Mouse (Mus musculus) MEL (cell line): ENCODE measurements around the gene Gm27027. TPM values are rescaled to one million over a fixed set of nuclear protein-coding genes. Genes with fewer than 3 reads are reported as not detected.

Experiments
- DNase-seq: peaks from one replicate; pipeline ENCODE4 v3.0.0; 2011; ENCODE audit warnings: low read depth, low spot score
- H3K27ac ChIP-seq: 2 replicates; pipeline ENCODE4 v1.5.1; 2012; ENCODE audit warnings: low read depth, mild to moderate bottlenecking, control low read depth, low read length, moderate library complexity; ENCODE audit not compliant: control insufficient read depth
- H3K27me3 ChIP-seq, 2 experiments: fragments of 150-350 bp in 1 of 2; sonication (generic) in 1 of 2; 2 replicates each; pipeline ENCODE4 v1.6.1; 2012; ENCODE audit warnings: low read length in 2 of 2, mild to moderate bottlenecking in 2 of 2, improper control_type of control experiment in 1 of 2, moderate library complexity in 1 of 2; ENCODE audit not compliant: insufficient read depth in 2 of 2, control insufficient read depth in 1 of 2
- H3K36me3 ChIP-seq, 2 experiments: 2 replicates each; pipeline ENCODE4 v1.6.1; 2012 to 2014; ENCODE audit warnings: low read length in 2 of 2, improper control_type of control experiment in 1 of 2, inconsistent platforms in 1 of 2, mild to moderate bottlenecking in 1 of 2; ENCODE audit not compliant: insufficient read depth in 2 of 2, control insufficient read depth in 1 of 2
- H3K4me1 ChIP-seq, 2 experiments: fragments of 150-350 bp in 1 of 2; sonication (generic) in 1 of 2; 2 replicates each; pipeline ENCODE4 v1.6.1; 2012; ENCODE audit warnings: low read length in 2 of 2, improper control_type of control experiment in 1 of 2, mild to moderate bottlenecking in 1 of 2; ENCODE audit not compliant: insufficient read depth in 2 of 2, control insufficient read depth in 1 of 2
- H3K4me3 ChIP-seq, 2 experiments: fragments of 150-350 bp in 1 of 2; sonication (generic) in 1 of 2; 2 replicates each; pipeline ENCODE4 v1.5.1; 2012; ENCODE audit warnings: low read depth in 2 of 2, low read length in 2 of 2, mild to moderate bottlenecking in 2 of 2, moderate library complexity in 2 of 2, control low read depth in 1 of 2, improper control_type of control experiment in 1 of 2; ENCODE audit not compliant: control insufficient read depth in 1 of 2, insufficient read depth in 1 of 2
- H3K79me2 ChIP-seq: 2 replicates; pipeline ENCODE4 v1.6.1; 2012; ENCODE audit warnings: mild to moderate bottlenecking, low read length, moderate library complexity; ENCODE audit not compliant: control insufficient read depth, poor library complexity, insufficient read depth
- H3K9ac ChIP-seq: 2 replicates; pipeline ENCODE4 v1.6.1; 2012; ENCODE audit warnings: low read depth, mild to moderate bottlenecking, control low read depth, low read length, moderate library complexity; ENCODE audit not compliant: control insufficient read depth, poor library complexity, severe bottlenecking
- H3K9me3 ChIP-seq: fragments of 150-350 bp; sonication (generic); replicated peaks from 2 replicates; pipeline ENCODE4 v1.6.1; 2012; ENCODE audit warnings: mild to moderate bottlenecking, low read length, improper control_type of control experiment, moderate library complexity; ENCODE audit not compliant: insufficient read depth
- CHD1 ChIP-seq: IDR thresholded peaks from 2 replicates; pipeline ENCODE4 v1.6.1; 2012; ENCODE audit warnings: low read depth, mild to moderate bottlenecking, inconsistent platforms, low read length, improper control_type of control experiment
- CTCF ChIP-seq, 3 experiments: IDR thresholded peaks in 2 of 3; conservative IDR thresholded peaks in 1 of 3; 2 replicates each; pipeline ENCODE4 v1.5.1; 2011 to 2012; ENCODE audit warnings: low read length in 3 of 3, low read depth in 2 of 3, mild to moderate bottlenecking in 2 of 3, improper control_type of control experiment in 1 of 3, inconsistent platforms in 1 of 3, mixed read lengths in 1 of 3, moderate library complexity in 1 of 3; ENCODE audit not compliant: control insufficient read depth in 1 of 3, insufficient read depth in 1 of 3, poor library complexity in 1 of 3, severe bottlenecking in 1 of 3
- E2F4 ChIP-seq: IDR thresholded peaks from 2 replicates; pipeline ENCODE4 v1.6.1; 2011; ENCODE audit warnings: low read depth, low read length, improper control_type of control experiment, borderline replicate concordance
- ELF1 ChIP-seq: IDR thresholded peaks from 2 replicates; pipeline ENCODE4 v1.6.1; 2014; ENCODE audit warnings: low read depth, mild to moderate bottlenecking, inconsistent platforms, low read length, improper control_type of control experiment, moderate library complexity
- EP300 ChIP-seq, 2 experiments: IDR thresholded peaks; 2 replicates each; pipeline ENCODE4 v1.6.1; 2011; ENCODE audit warnings: improper control_type of control experiment in 2 of 2, low read length in 2 of 2, low read depth in 1 of 2, mild to moderate bottlenecking in 1 of 2
- ETS1 ChIP-seq: IDR thresholded peaks from 2 replicates; pipeline ENCODE4 v1.6.1; 2012; ENCODE audit warnings: low read depth, mild to moderate bottlenecking, inconsistent platforms, low read length, improper control_type of control experiment, moderate library complexity
- GABPA ChIP-seq: IDR thresholded peaks from 2 replicates; pipeline ENCODE4 v1.6.1; 2012; ENCODE audit warnings: low read depth, mild to moderate bottlenecking, inconsistent platforms, low read length, improper control_type of control experiment, moderate library complexity
- GATA1 ChIP-seq: IDR thresholded peaks from 2 replicates; pipeline ENCODE4 v1.6.1; 2011; ENCODE audit warnings: low read depth, low read length, improper control_type of control experiment
- KAT2A ChIP-seq: conservative IDR thresholded peaks from 2 replicates; pipeline ENCODE4 v1.6.1; 2012; ENCODE audit warnings: low read depth, low read length, improper control_type of control experiment, inconsistent platforms
- MYC ChIP-seq: IDR thresholded peaks from 2 replicates; pipeline ENCODE4 v1.6.1; 2011; ENCODE audit warnings: low read depth, mild to moderate bottlenecking, low read length, improper control_type of control experiment, moderate library complexity
- NELFE ChIP-seq: IDR thresholded peaks from 2 replicates; pipeline ENCODE4 v1.6.1; 2011; ENCODE audit warnings: low read depth, low read length, improper control_type of control experiment
- NRF1 ChIP-seq: IDR thresholded peaks from 2 replicates; pipeline ENCODE4 v1.6.1; 2014; ENCODE audit warnings: low read depth, mild to moderate bottlenecking, inconsistent platforms, low read length, improper control_type of control experiment, moderate library complexity; ENCODE audit not compliant: poor library complexity, insufficient read depth, severe bottlenecking
- POLR2AphosphoS2 ChIP-seq: IDR thresholded peaks from 2 replicates; pipeline ENCODE4 v1.6.1; 2011; ENCODE audit warnings: low read length, improper control_type of control experiment
- POLR2AphosphoS5 ChIP-seq: IDR thresholded peaks from 2 replicates; pipeline ENCODE4 v1.6.1; 2012; ENCODE audit warnings: low read depth, borderline replicate concordance, mild to moderate bottlenecking, inconsistent platforms, low read length, moderate library complexity, mixed read lengths
- SIN3A ChIP-seq: IDR thresholded peaks from 2 replicates; pipeline ENCODE4 v1.6.1; 2012; ENCODE audit warnings: low read length, improper control_type of control experiment, inconsistent platforms
- TAL1 ChIP-seq: IDR thresholded peaks from 2 replicates; pipeline ENCODE4 v1.6.1; 2012; ENCODE audit warnings: mild to moderate bottlenecking, inconsistent platforms, low read length, moderate library complexity, mixed read lengths
- TBP ChIP-seq: IDR thresholded peaks from 2 replicates; pipeline ENCODE4 v1.8.0; 2011; ENCODE audit warnings: low read depth, low read length, improper control_type of control experiment
- TCF12 ChIP-seq: IDR thresholded peaks from 2 replicates; pipeline ENCODE4 v1.6.1; 2014; ENCODE audit warnings: low read depth, mild to moderate bottlenecking, inconsistent platforms, low read length, improper control_type of control experiment, moderate library complexity
- USF1 ChIP-seq: IDR thresholded peaks from 2 replicates; pipeline ENCODE4 v1.6.1; 2014; ENCODE audit warnings: low read depth, mild to moderate bottlenecking, inconsistent platforms, low read length, improper control_type of control experiment, moderate library complexity
- ZC3H11A ChIP-seq: IDR thresholded peaks from 2 replicates; pipeline ENCODE4 v1.6.1; 2012; ENCODE audit warnings: low read depth, mild to moderate bottlenecking, inconsistent platforms, low read length, improper control_type of control experiment
- ZMIZ1 ChIP-seq: IDR thresholded peaks from 2 replicates; pipeline ENCODE4 v1.6.1; 2012; ENCODE audit warnings: low read depth, mild to moderate bottlenecking, inconsistent platforms, low read length, improper control_type of control experiment, moderate library complexity
- ZNF384 ChIP-seq: IDR thresholded peaks from 2 replicates; pipeline ENCODE4 v1.6.1; 2012; ENCODE audit warnings: low read depth, mild to moderate bottlenecking, inconsistent platforms, low read length, improper control_type of control experiment
- polyA plus RNA-seq, 2 experiments: library from polyadenylated mRNA; stranded (reverse) in 1 of 2; unstranded in 1 of 2; fragments of >175 nt in 1 of 2; fragments of >200 nt in 1 of 2; gene quantifications; 2 replicates each; pipeline versions ENCODE4 v1.2.1 to v1.2.4; 2012; ENCODE audit warnings: low replicate concordance in 2 of 2, low read depth in 1 of 2; ENCODE audit not compliant: insufficient read length in 2 of 2, insufficient read depth in 1 of 2, missing spikeins in 1 of 2
- total RNA-seq: library from RNA; depleted of rRNA; stranded (reverse); fragments of 300-350 nt; gene quantifications from 2 replicates; pipeline ENCODE4 v1.2.3, GENCODE M21; 2012

Gm27027 gene
- total and polyA plus RNA-seq, 3 experiments, result not detected

DNA sequence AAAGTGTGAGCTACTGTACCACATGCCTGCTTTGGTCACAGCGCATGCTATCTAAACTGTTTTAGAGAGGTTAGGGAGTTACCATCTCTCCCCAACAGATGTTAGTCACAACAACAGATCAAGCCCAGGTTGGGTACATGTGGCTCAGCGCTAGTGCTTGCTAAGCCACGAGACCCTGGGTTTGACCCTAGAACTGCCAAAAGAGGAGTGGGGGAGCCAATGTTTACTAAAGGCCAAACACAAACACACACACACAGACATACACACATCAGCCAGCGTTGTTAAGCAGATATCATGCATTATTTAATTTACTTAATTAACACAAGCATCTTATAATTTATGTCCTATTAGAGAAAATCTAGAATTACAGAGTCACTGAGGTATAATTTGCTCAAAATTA is 5.8 kb upstream of the Gm27027 start:
- Histone ChIP-seq H3K9ac (no peak overlapping the region), H3K79me2 (no peaks in the 10 kb centered on the region), H3K27ac (no peak overlapping the region), H3K36me3 (no peaks in the 10 kb centered on the region), H3K4me1 (no peaks in the 10 kb centered on the region; a peak in 1 of 4 replicates), H3K4me3 (no peak overlapping the region), H3K27me3 (peaks cover 7 to 11% of the 10 kb centered on the region in 2 experiments), H3K9me3 (no peaks in the 10 kb centered on the region)
- no peak for DNase-seq
- TF ChIP-seq SIN3A (no peak), GABPA (no peak), GATA1 (no peak), ELF1 (no peak), POLR2AphosphoS2 (no peak), USF1 (no peak), TCF12 (no peak), ZC3H11A (no peak), POLR2AphosphoS5 (no peak), CHD1 (no peak)

DNA sequence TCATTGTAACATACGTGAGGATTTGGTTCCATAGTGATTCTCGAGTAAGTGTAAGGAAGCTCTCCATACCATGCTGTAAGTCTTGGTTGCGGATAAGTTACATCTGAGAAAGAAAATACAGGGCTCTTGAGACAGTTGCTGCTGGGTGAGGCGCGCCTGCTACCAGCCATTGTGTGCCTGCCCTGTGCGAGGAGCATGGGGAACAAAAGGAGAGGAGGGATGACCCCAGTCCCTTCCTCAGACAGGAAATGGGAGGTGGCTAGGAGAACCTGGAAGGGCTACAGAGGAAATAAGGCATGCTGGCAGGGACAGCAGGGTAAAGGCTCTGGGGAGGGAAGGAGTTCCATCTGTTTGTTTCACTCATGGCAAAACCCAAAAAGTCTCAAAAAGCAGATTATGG is 5.3 kb upstream of the Gm27027 start:
- H3K36me3 ChIP-seq, result no peaks in the 10 kb centered on the region
- H3K4me1 ChIP-seq, result no peaks in the 10 kb centered on the region; a peak in 1 of 4 replicates
- no peak overlapping the region for H3K4me3 ChIP-seq
- DNase-seq, result no peak
- H3K9me3 ChIP-seq, result no peaks in the 10 kb centered on the region
- no peak overlapping the region for H3K9ac ChIP-seq
- peaks cover 7 to 11% of the 10 kb centered on the region in 2 experiments for H3K27me3 ChIP-seq
- no peak overlapping the region for H3K27ac ChIP-seq
- TF ChIP-seq TBP (no peak), NRF1 (no peak), NELFE (no peak), CTCF (IDR thresholded peaks at IDR 0.05 in 2 of 3, conservative IDR thresholded peaks at IDR 0.05 in 1 of 3; ENCODE audit: control insufficient read depth in 1 of 3, insufficient read depth in 1 of 3, low read depth in 2 of 3, low read length in 3 of 3, poor library complexity in 1 of 3, severe bottlenecking in 1 of 3) (no peak), MYC (no peak), KAT2A (no peak), USF1 (no peak), ZNF384 (no peak)
- H3K79me2 ChIP-seq, result no peaks in the 10 kb centered on the region

DNA sequence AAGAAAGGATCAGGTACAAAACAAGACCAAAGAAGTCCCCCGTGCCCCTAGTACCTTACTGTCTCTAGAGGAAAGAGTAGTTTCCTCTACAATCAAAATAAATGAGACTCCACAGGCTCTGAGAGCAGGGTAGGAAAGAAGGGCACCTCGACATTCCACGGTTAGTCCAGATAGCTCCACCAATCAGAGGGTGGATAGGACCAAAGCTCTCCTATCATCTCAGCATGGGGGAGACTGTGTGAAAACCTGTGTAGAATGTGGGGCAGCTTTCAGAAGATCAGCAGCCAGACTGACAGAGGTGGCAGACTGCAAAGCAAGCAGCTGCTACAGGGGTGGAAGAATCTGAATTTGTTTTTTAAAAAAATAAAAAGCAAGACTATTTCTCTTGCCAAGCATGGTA is 3.3 kb downstream of the Gm27027 start:
- Histone ChIP-seq H3K9me3 (no peaks in the 10 kb centered on the region), H3K4me1 (peaks cover 0 to 4% of the 10 kb centered on the region in 2 experiments; a peak in 1 of 4 replicates), H3K4me3 (no peak overlapping the region), H3K27me3 (peaks cover 9 to 13% of the 10 kb centered on the region in 2 experiments), H3K9ac (no peak overlapping the region), H3K36me3 (no peaks in the 10 kb centered on the region), H3K79me2 (no peaks in the 10 kb centered on the region), H3K27ac (no peak overlapping the region)
- no peak for TF ChIP-seq NRF1
- no peak for TF ChIP-seq SIN3A
- TF ChIP-seq ETS1, result no peak
- no peak for TF ChIP-seq ZC3H11A
- no peak for TF ChIP-seq NELFE
- TF ChIP-seq TBP, result no peak
- no peak for TF ChIP-seq ZMIZ1
- TF ChIP-seq MYC, result no peak
- no peak for TF ChIP-seq EP300 (IDR thresholded peaks at IDR 0.05; ENCODE audit: low read depth in 1 of 2, low read length in 2 of 2)
- no peak for TF ChIP-seq TAL1
- no peak for TF ChIP-seq E2F4
- TF ChIP-seq USF1, result no peak
- no peak for DNase-seq
